Mouse (Mus musculus): ENCODE results near the gene Cdk2ap2.
"Not testable (repeated sequence)": the region's sequence is repeated elsewhere in the genome, so short reads cannot be mapped to it uniquely, and the experiment has no call there.

GRCm38 (mm10) chr19:4064501-4064900 is 32.5 kb upstream of the Cdk2ap2 start:
- not testable (repeated sequence) for TF ChIP-seq CTCF, EP300 (IDR thresholded peaks at IDR 0.05; ENCODE audit: low read depth)

Measured in liver, embryonic 14.5 days (tissue).